Mouse (Mus musculus): ENCODE data around the gene Hnmt. TPM values are rescaled to one million over a fixed set of nuclear protein-coding genes. Genes with fewer than 3 reads are reported as not detected.
"Not testable (repeated sequence)": the region's sequence is repeated elsewhere in the genome, so short reads cannot be mapped to it uniquely, and the experiment has no call there.

Hnmt gene
- polyA plus RNA-seq, 1 experiment from 2014 or later: 0.34 TPM

DNA sequence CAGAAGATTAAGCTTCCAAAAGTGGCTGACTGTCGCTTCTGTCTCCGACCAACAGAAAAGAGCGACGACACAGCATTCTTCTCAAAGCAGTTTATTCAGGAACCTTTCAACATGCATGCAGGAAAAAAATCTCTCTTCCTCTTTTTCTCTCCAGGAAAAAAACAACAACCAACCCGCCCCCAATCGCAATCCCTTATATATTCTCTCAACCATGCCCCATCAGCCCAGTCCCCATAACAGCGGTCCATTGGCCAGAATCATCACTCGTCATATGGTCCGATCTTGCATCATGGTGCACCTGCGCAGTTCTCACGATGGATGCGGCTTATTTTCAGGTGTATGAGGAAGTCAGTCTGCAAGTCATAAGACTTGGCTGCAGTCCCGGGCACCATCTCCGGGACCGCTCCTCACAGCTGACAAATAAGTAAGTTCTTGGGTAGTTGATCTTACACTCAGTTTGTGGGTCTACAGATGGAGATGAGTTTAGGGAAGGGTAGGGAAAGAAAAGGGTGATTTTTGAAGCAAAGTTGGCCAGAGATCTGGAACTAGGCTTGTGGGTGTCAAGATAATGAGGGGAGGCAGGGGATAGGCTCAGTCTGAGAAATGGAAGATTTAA is 88.4 kb downstream of the Hnmt start:
- H3K9ac ChIP-seq (ENCODE audit: low read depth, low read length); H3K36me3 ChIP-seq (ENCODE audit: control insufficient read depth, insufficient read depth); H3K27ac ChIP-seq (ENCODE audit: low read length); H3K4me1 ChIP-seq (ENCODE audit: control insufficient read depth, low read depth, low read length); H3K4me2 ChIP-seq (ENCODE audit: low read depth, low read length); H3K4me3 ChIP-seq (ENCODE audit: low read depth, low read length); H3K27me3 ChIP-seq (ENCODE audit: control insufficient read depth, insufficient read depth, low read depth, low read length); H3K9me3 ChIP-seq (replicated peaks; ENCODE audit: control insufficient read depth, low read length); ATAC-seq (ENCODE audit: low read depth): not testable (repeated sequence)
- WGBS (ENCODE audit: insufficient replicate concordance): 73% methylated on average over 15 of the region's 15 CpGs

Other genes starting within 250 kb of the Hnmt start
- not detected in 2 replicates for gene Tbpl2, start 47.2 kb upstream of the Hnmt start, polyA plus RNA-seq (2015; fragmentation: Nextera tagmentation; extraction: Ambion mirVana)
- not detected in 2 replicates for gene Il1f8, start 103.8 kb upstream of the Hnmt start, polyA plus RNA-seq (2015; fragmentation: Nextera tagmentation; extraction: Ambion mirVana)
- gene Il1f9, start 137.1 kb upstream of the Hnmt start, polyA plus RNA-seq (2015; fragmentation: Nextera tagmentation; extraction: Ambion mirVana): 0.32 and 0.68 TPM in 2 replicates
- gene Il1f6, start 166.0 kb upstream of the Hnmt start, polyA plus RNA-seq (2015; fragmentation: Nextera tagmentation; extraction: Ambion mirVana): not detected in 2 replicates
- gene Il1f5, start 227.6 kb upstream of the Hnmt start, polyA plus RNA-seq (2015; fragmentation: Nextera tagmentation; extraction: Ambion mirVana): not detected in 2 replicates
- not detected in 2 replicates for gene Il1f10, start 241.8 kb upstream of the Hnmt start, polyA plus RNA-seq (2015; fragmentation: Nextera tagmentation; extraction: Ambion mirVana)